Mouse (Mus musculus) spleen, adult 2 months (tissue): Measurements from ENCODE around the gene Adgrg2. TPM values are rescaled to one million over a fixed set of nuclear protein-coding genes. Genes with fewer than 3 reads are reported as not detected.

Source experiments
- DNase-seq, 2 experiments: peaks; one replicate each; pipeline versions ENCODE4 v3.0.0 to v3.0.0-alpha.2; 2012 to 2021; ENCODE audit warnings: low spot score in 2 of 2, low read depth in 1 of 2
- H3K27ac ChIP-seq: fragments of 200-500 bp; 2 replicates; pipeline ENCODE4 v1.5.1; 2012; ENCODE audit warnings: low read length, inconsistent platforms; ENCODE audit not compliant: insufficient read depth
- H3K27me3 ChIP-seq: fragments of 200-500 bp; 2 replicates; pipeline ENCODE4 v1.6.1; 2012; ENCODE audit warnings: mild to moderate bottlenecking, moderate library complexity, low read length, inconsistent platforms; ENCODE audit not compliant: control insufficient read depth, insufficient read depth
- H3K36me3 ChIP-seq: fragments of 200-500 bp; 2 replicates; pipeline ENCODE4 v1.6.1; 2012; ENCODE audit warnings: mild to moderate bottlenecking, low read length, inconsistent platforms; ENCODE audit not compliant: control insufficient read depth, insufficient read depth
- H3K4me1 ChIP-seq: fragments of 200-500 bp; 2 replicates; pipeline ENCODE4 v1.6.1; 2011; ENCODE audit warnings: inconsistent platforms; ENCODE audit not compliant: control insufficient read depth, insufficient read depth, insufficient read length
- H3K4me3 ChIP-seq: fragments of 200-500 bp; 2 replicates; pipeline ENCODE4 v1.5.1; 2011; ENCODE audit warnings: mild to moderate bottlenecking, inconsistent platforms; ENCODE audit not compliant: insufficient read depth, insufficient read length; ENCODE audit errors: extremely low read depth
- CTCF ChIP-seq: fragments of 200-500 bp; IDR thresholded peaks from 2 replicates; pipeline ENCODE4 v1.5.1; 2011; ENCODE audit warnings: mild to moderate bottlenecking, inconsistent platforms; ENCODE audit not compliant: insufficient read depth, insufficient read length, insufficient replicate concordance; ENCODE audit errors: extremely low read depth
- POLR2A ChIP-seq: fragments of 200-500 bp; IDR thresholded peaks from 2 replicates; pipeline ENCODE4 v1.6.1; 2011; ENCODE audit warnings: low read depth, low read length, inconsistent platforms
- WGBS: fragments of 180-500 bp; shearing (Covaris S2); methylation state at CpG from one replicate; pipeline ENCODE4 v1.1.7; 2018; 5-methylcytosine and 5-hydroxymethylcytosine counted together
- polyA plus RNA-seq: library from polyadenylated mRNA; depleted of rRNA; stranded (reverse); fragments of >200 nt; gene quantifications from 2 replicates; pipeline ENCODE4 v1.2.3, GENCODE M21; 2012; rRNA removed

Gene Adgrg2
- polyA plus RNA-seq, 1 experiment = 1.2 TPM

- no peak for DNase-seq
- TF ChIP-seq POLR2A = no peak
- TF ChIP-seq CTCF = no peak
- 66% methylated on average over 2 of the region's 2 CpGs for WGBS
- Histone ChIP-seq H3K36me3 (no peaks in the 10 kb centered on the region), H3K27me3 (no peaks in the 10 kb centered on the region), H3K4me1 (no peaks in the 10 kb centered on the region), H3K27ac (no peak overlapping the region), H3K4me3 (no peak overlapping the region)
Measured at GRCm38 (mm10) chrX:160542772-160543171, 152.3 kb downstream of the Adgrg2 start.

Other genes with a start within 250 kb of the Adgrg2 start
- gene Phka2, start 111.5 kb downstream of the Adgrg2 start, polyA plus RNA-seq = 10.2 and 12.6 TPM in 2 replicates